Mouse (Mus musculus): ENCODE results near the gene Usp2.

DNA sequence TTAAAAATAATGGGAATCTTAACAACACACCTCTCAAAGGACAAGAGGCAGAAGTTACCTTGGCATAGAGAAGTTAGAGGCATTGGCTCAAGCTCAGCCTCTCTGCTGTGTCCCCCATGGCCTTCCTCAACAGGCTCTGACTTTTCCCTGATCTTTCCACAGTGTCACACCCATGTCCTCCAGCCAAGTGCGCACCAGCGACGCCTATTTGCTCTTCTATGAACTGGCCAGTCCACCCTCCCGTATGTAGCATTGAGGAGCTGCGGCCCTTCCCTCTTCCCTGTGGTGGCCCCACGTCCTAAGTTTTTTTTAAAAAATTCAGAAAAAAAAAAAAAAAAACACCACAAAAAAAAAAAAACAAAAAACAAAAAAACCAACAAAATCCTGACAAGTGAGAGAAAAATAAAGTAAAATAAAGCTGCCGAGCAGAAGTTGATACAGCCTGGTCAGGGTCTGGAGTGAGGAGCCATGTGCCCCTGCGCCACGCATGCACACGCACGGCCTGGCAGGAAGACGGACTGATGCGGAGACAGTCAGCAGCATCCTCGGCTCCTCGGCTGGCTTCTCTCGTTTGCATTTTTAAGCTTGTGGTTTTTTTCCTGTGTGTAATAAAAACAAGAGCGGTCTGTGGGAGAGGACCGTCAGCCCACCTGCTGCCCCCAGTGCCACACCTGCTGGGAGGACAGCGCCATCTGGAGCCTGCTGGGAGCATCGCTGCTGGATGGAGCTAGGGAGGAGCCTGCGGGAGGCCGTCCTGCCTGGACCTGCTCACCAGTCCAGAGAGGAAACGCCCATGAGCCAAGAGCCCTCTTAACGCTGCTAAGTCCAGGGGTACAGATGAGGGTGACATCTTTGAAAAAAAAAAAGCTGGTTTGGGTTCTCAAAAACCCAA, 27.0 kb downstream of the Usp2 start:
- TF ChIP-seq CTCF (IDR thresholded peaks at IDR 0.05; ENCODE audit: control insufficient read depth, insufficient read depth, insufficient replicate concordance, low read depth, low read length): peak; percentile 85
- TF ChIP-seq POLR2A (IDR thresholded peaks at IDR 0.05; ENCODE audit: control insufficient read depth, low read depth, low read length): no peak; the same call in 1 of the 2 replicates
